13 mouse cellular contexts compared by ENCODE assay signal in the genomic region with DNA sequence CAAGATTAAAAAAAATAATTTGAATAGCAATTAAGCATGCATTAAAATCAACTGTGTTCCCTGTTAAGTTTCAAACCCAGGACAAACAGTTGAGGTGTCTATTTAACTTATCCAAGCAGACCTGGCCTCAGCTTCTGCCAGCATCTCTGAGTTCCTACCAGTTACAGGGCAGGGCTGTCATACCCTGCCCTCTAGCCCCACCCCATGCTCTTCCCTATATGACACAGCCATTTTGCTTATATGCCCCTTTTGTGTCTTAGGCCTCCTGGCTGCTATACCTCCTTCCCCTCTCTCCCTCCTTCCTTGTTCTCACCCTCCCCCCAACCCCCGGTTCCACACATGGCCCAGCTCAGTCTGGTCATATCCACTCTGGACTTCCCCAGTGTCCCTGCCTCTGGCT.
"Had no signal": no experiment of that assay in that cellular context is flagged by ENCODE, and none has a peak within 500 bp of the region (broad histone marks: within the 10 kb centered on the region; RNA-seq: fewer than 3 reads in every experiment).

No protein-coding gene starts in this region.

- H3K27ac ChIP-seq: liver, embryonic 15.5 days; macrophage; midbrain, embryonic 13.5 days; neural tube, embryonic 15.5 days had no signal

- H3K4me2 ChIP-seq: liver, embryonic 11.5 days; liver, embryonic 15.5 days; midbrain, embryonic 13.5 days; neural tube, embryonic 15.5 days had no signal

- H3K4me3 ChIP-seq: limb, embryonic 10.5 days; liver, embryonic 15.5 days; midbrain, embryonic 13.5 days; myocyte; neural tube, embryonic 15.5 days had no signal

- ATAC-seq: lung, postnatal 0 days; midbrain, embryonic 13.5 days had no signal

- H3K27me3 ChIP-seq: liver, embryonic 15.5 days; midbrain, embryonic 13.5 days; neural tube, embryonic 15.5 days had no signal

- H3K9me3 ChIP-seq: limb, embryonic 10.5 days; liver, embryonic 15.5 days; midbrain, embryonic 13.5 days; neural tube, embryonic 15.5 days had no signal

- H3K9ac ChIP-seq: liver, embryonic 15.5 days; midbrain, embryonic 13.5 days; neural tube, embryonic 15.5 days had no signal

- DNase-seq: kidney, postnatal 14 days; lung, adult 2 months; right cerebral cortex, adult 18-20 months; right cerebral cortex, postnatal 25 days; thymus, postnatal 4 days had no signal

- H3K4me1 ChIP-seq: limb, embryonic 10.5 days; neural tube, embryonic 15.5 days had no signal

- H3K36me3 ChIP-seq: liver, embryonic 15.5 days; midbrain, embryonic 13.5 days; neural tube, embryonic 15.5 days had no signal
